Mouse (Mus musculus) C2C12 (cell line): ENCODE results near the gene Son.

Experiments
- CEBPB ChIP-seq: IDR thresholded peaks from one replicate; pipeline ENCODE4 v1.6.1; 2011; ENCODE audit warnings: low read depth, mild to moderate bottlenecking, control low read depth, moderate library complexity
- CTCF ChIP-seq: IDR thresholded peaks from one replicate; pipeline ENCODE4 v1.5.1; 2011; ENCODE audit not compliant: control insufficient read depth, insufficient read depth, insufficient read length
- FOSL1 ChIP-seq: IDR thresholded peaks from one replicate; pipeline ENCODE4 v1.8.0; 2011; ENCODE audit warnings: mild to moderate bottlenecking, low read length; ENCODE audit not compliant: poor library complexity, insufficient read depth, severe bottlenecking
- MAX ChIP-seq: IDR thresholded peaks from one replicate; pipeline ENCODE4 v1.6.1; 2011; ENCODE audit warnings: mild to moderate bottlenecking, control low read depth
- MYOG ChIP-seq: IDR thresholded peaks from one replicate; pipeline ENCODE4 v1.6.1; 2011; ENCODE audit not compliant: control insufficient read depth, insufficient read length; ENCODE audit errors: extremely low read depth
- USF1 ChIP-seq: IDR thresholded peaks from one replicate; pipeline ENCODE4 v1.6.1; 2011; ENCODE audit warnings: low read depth, mild to moderate bottlenecking, control low read depth, moderate library complexity

- TF ChIP-seq CTCF (no peak), CEBPB (no peak), MAX (no peak), MYOG (no peak), USF1 (no peak), FOSL1 (no peak)
Observed at GRCm38 (mm10) chr16:91710241-91710640, 62.9 kb downstream of the Son start.
